Mouse (Mus musculus): ENCODE data around the gene Taok3.

DNA sequence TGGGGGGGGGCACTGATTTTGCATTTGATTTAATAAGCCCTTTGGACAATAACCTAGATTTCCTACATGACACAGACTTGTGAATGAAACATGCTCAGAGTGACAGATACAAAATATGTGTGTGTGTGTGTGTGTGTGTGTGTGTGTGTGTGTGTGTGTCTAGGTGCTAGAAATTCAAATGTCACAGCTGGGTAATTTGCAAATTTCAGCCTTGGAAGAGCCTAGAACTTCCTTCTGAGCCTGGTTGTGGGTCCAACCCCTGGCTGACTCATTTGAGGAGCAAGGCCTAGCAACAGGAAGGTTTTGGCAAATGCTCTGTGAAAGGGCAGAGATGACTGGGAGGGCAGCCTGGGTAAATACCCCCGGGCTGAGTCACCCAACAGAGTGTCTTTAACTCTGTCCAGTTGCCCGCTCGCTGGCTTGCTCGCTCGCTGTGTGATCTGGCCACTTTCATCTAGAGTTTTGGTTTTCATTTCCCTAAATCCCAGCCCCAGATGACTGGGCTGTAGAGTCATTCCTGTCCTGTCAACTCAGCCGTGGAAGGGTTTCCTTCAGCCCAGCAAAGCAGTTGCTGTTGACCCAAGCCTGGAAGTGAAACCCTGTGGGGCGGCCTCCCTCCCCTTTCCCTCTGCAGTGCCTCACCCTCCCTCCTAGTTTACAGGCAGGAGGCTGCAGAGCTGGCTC is 38.5 kb downstream of the Taok3 start:
- TF ChIP-seq CTCF (IDR thresholded peaks at IDR 0.05; ENCODE audit: low read depth) (no peak), EP300 (IDR thresholded peaks at IDR 0.05; ENCODE audit: low read depth) (no peak)
